ENCODE assay signal across 11 mouse cellular contexts in genomic region chr2:155436445-155436844, GRCm38 (mm10). TPM values are rescaled to one million over a fixed set of nuclear protein-coding genes. Genes with fewer than 3 reads are reported as not detected.
DNase-seq lines count a peak whose midpoint lies in the region; ATAC-seq and TF ChIP-seq lines count a peak whose summit lies in the region.
"Had no signal": no experiment of that assay in that cellular context is flagged by ENCODE, and none has a peak within 500 bp of the region (broad histone marks: within the 10 kb centered on the region; RNA-seq: fewer than 3 reads in every experiment).

No protein-coding gene starts in this region.

- ATAC-seq in hindbrain, postnatal 0 days: no peak
- ATAC-seq in activated CD4-positive, CD25-positive, alpha-beta regulatory T cell, adult 4 months: no peak

- no peak for TF ChIP-seq POLR2A in MEL (IDR thresholded peaks at IDR 0.05; ENCODE audit: control insufficient read depth in 1 of 2, insufficient read depth in 1 of 2, low read depth in 1 of 2, low read length in 2 of 2, poor library complexity in 1 of 2)

- no peak overlapping the region for H3K9ac ChIP-seq in hindbrain, postnatal 0 days (replicated peaks; ENCODE audit: low read length)
- H3K9ac ChIP-seq in MEL (ENCODE audit: control insufficient read depth, low read depth, low read length, poor library complexity, severe bottlenecking): no peak overlapping the region
- H3K9ac ChIP-seq: heart, embryonic 13.5 days had no signal

- peaks cover 20% of the 10 kb centered on the region for H3K36me3 ChIP-seq in hindbrain, postnatal 0 days (ENCODE audit: insufficient read depth, low read length)
- H3K36me3 ChIP-seq in hindbrain, embryonic 10.5 days: peaks cover 66% of the 10 kb centered on the region
- peaks cover 0 to 14% of the 10 kb centered on the region in 2 experiments; a peak in 2 of 4 replicates for H3K36me3 ChIP-seq in MEL (ENCODE audit: control insufficient read depth in 1 of 2, insufficient read depth in 2 of 2, low read length in 2 of 2)

- peak; percentile 40 for TF ChIP-seq RAD21 in MEL (IDR thresholded peaks at IDR 0.05; ENCODE audit: low read depth, low read length)

- DNase-seq in hindbrain, postnatal 0 days (ENCODE audit: low spot score): peak; percentile 8
- DNase-seq in hindbrain, embryonic 10.5 days (ENCODE audit: low spot score): no peak
- DNase-seq in A20 (ENCODE audit: low read depth, low spot score): peak; percentile 44
- peak; percentile 72 for DNase-seq in MEL (ENCODE audit: low read depth, low spot score)
- DNase-seq in lung, postnatal 14 days: peak; percentile 19
- no peak for DNase-seq in urinary bladder, postnatal 14 days (ENCODE audit: low spot score)
- DNase-seq in layer of hippocampus, postnatal 36 days: no peak
- DNase-seq: adrenal gland, adult 8-10 months had no signal

- H3K4me2 ChIP-seq in hindbrain, postnatal 0 days (ENCODE audit: low read depth, low read length): no peak overlapping the region
- H3K4me2 ChIP-seq: heart, embryonic 13.5 days had no signal

- no peaks in the 10 kb centered on the region for H3K27me3 ChIP-seq in hindbrain, postnatal 0 days (ENCODE audit: insufficient read depth, low read length)
- H3K27me3 ChIP-seq in hindbrain, embryonic 10.5 days (ENCODE audit: insufficient read depth, poor library complexity, severe bottlenecking): no peaks in the 10 kb centered on the region
- no peaks in the 10 kb centered on the region for H3K27me3 ChIP-seq in MEL (ENCODE audit: control insufficient read depth in 1 of 2, insufficient read depth in 2 of 2, low read length in 2 of 2)
- H3K27me3 ChIP-seq: heart, embryonic 13.5 days had no signal

- peak; percentile 60 for TF ChIP-seq CTCF in hindbrain, postnatal 0 days (IDR thresholded peaks at IDR 0.05; ENCODE audit: low read depth)
- peak; percentile 33 to 69 (median 64); a peak in 4 of 6 replicates for TF ChIP-seq CTCF in MEL (IDR thresholded peaks at IDR 0.05 in 2 of 3, conservative IDR thresholded peaks at IDR 0.05 in 1 of 3; ENCODE audit: control insufficient read depth in 1 of 3, insufficient read depth in 1 of 3, low read depth in 2 of 3, low read length in 3 of 3, poor library complexity in 1 of 3, severe bottlenecking in 1 of 3)

- H3K27ac ChIP-seq in hindbrain, postnatal 0 days: no peak overlapping the region
- no peak overlapping the region for H3K27ac ChIP-seq in hindbrain, embryonic 10.5 days
- H3K27ac ChIP-seq in MEL (ENCODE audit: control insufficient read depth, low read depth, low read length): no peak overlapping the region
- H3K27ac ChIP-seq: heart, embryonic 13.5 days; macrophage had no signal

- TF ChIP-seq EP300 in MEL (IDR thresholded peaks at IDR 0.05; ENCODE audit: low read depth in 1 of 2, low read length in 2 of 2): no peak

- H3K4me1 ChIP-seq in hindbrain, postnatal 0 days (ENCODE audit: insufficient read depth, low read length): no peaks in the 10 kb centered on the region
- no peaks in the 10 kb centered on the region for H3K4me1 ChIP-seq in hindbrain, embryonic 10.5 days (replicated peaks)
- H3K4me1 ChIP-seq in MEL (ENCODE audit: control insufficient read depth in 1 of 2, insufficient read depth in 2 of 2, low read length in 2 of 2): no peaks in the 10 kb centered on the region
- H3K4me1 ChIP-seq: heart, embryonic 13.5 days had no signal

- H3K9me3 ChIP-seq in hindbrain, postnatal 0 days (ENCODE audit: low read length): no peaks in the 10 kb centered on the region
- no peaks in the 10 kb centered on the region for H3K9me3 ChIP-seq in hindbrain, embryonic 10.5 days
- no peaks in the 10 kb centered on the region for H3K9me3 ChIP-seq in MEL (replicated peaks; ENCODE audit: insufficient read depth, low read length)
- H3K9me3 ChIP-seq: heart, embryonic 13.5 days had no signal

- H3K79me2 ChIP-seq in MEL (ENCODE audit: control insufficient read depth, insufficient read depth, low read length, poor library complexity): no peaks in the 10 kb centered on the region

- H3K4me3 ChIP-seq in hindbrain, postnatal 0 days (ENCODE audit: low read length): no peak overlapping the region
- no peak overlapping the region for H3K4me3 ChIP-seq in hindbrain, embryonic 10.5 days
- H3K4me3 ChIP-seq in MEL (ENCODE audit: control insufficient read depth in 1 of 2, insufficient read depth in 1 of 2, low read depth in 2 of 2, low read length in 2 of 2): no peak overlapping the region
- H3K4me3 ChIP-seq: heart, embryonic 13.5 days had no signal

TF ChIP-seq in MEL, 35 proteins besides CTCF, POLR2A, EP300 and RAD21:
- TF ChIP-seq ETS1 (IDR thresholded peaks at IDR 0.05; ENCODE audit: low read depth, low read length) (no peak), UBTF (IDR thresholded peaks at IDR 0.05; ENCODE audit: borderline replicate concordance, insufficient read depth, low read depth, low read length) (no peak), JUND (IDR thresholded peaks at IDR 0.05; ENCODE audit: low read depth, low read length) (no peak), MAZ (IDR thresholded peaks at IDR 0.05; ENCODE audit: low read depth, low read length) (no peak), SMC3 (IDR thresholded peaks at IDR 0.05; ENCODE audit: low read depth, low read length) (peak; percentile 71), ZMIZ1 (IDR thresholded peaks at IDR 0.05; ENCODE audit: low read depth, low read length) (no peak), RCOR1 (IDR thresholded peaks at IDR 0.05; ENCODE audit: low read depth, low read length) (no peak), GATA1 (IDR thresholded peaks at IDR 0.05; ENCODE audit: low read depth, low read length) (no peak), MYC (IDR thresholded peaks at IDR 0.05; ENCODE audit: low read depth, low read length) (0 out of 2 replicates have a peak, but pooled peaks have one; percentile 33), ZC3H11A (IDR thresholded peaks at IDR 0.05; ENCODE audit: low read depth, low read length) (peak; percentile 32), MEF2A (IDR thresholded peaks at IDR 0.05; ENCODE audit: extremely low read depth, insufficient replicate concordance, low read depth, low read length, poor library complexity, severe bottlenecking) (no peak), ZNF384 (IDR thresholded peaks at IDR 0.05; ENCODE audit: low read depth, low read length) (peak; percentile 65), USF1 (IDR thresholded peaks at IDR 0.05; ENCODE audit: low read depth, low read length) (no peak), HCFC1 (IDR thresholded peaks at IDR 0.05; ENCODE audit: low read depth, low read length) (no peak)

RNA-seq across cellular contexts. Expression of gene Ncoa6, which starts 37.2 kb away (rescaled TPM):
- total RNA-seq in hindbrain, postnatal 0 days (2014; rRNA removed): 29.7 and 43.4 TPM in 2 replicates
- 25.7 TPM in 2 replicates for polyA plus RNA-seq in hindbrain, postnatal 0 days (2015; fragmentation: Nextera tagmentation; extraction: Ambion mirVana)
- polyA plus RNA-seq in hindbrain, embryonic 10.5 days (2016; fragmentation: Nextera tagmentation; extraction: Ambion mirVana): 19.2 and 22.4 TPM in 2 replicates
- 4.0 and 5.2 TPM in 2 replicates for total RNA-seq in MEL (2012; rRNA removed)
- polyA plus RNA-seq in MEL (2012; ENCODE audit: insufficient read depth in 1 of 2, insufficient read length in 2 of 2, low read depth in 1 of 2, low replicate concordance in 2 of 2, missing spikeins in 1 of 2): 10 to 100 TPM in 1 of 2 experiments, not detected in 1; 29.7 TPM
- polyA plus RNA-seq in activated CD4-positive, CD25-positive, alpha-beta regulatory T cell, adult 4 months (2017; shearing (Covaris generic)): 10 to 100 TPM; 13.0 to 13.8 TPM
- 10 to 100 TPM; 59.2 to 75.4 TPM for total RNA-seq in layer of hippocampus, postnatal 36 days (2021)

RNA-seq across cellular contexts. Expression of gene Trp53inp2, which starts 55.6 kb away (rescaled TPM):
- total RNA-seq in hindbrain, postnatal 0 days (2014; rRNA removed): 120 and 141 TPM in 2 replicates
- polyA plus RNA-seq in hindbrain, postnatal 0 days (2015; fragmentation: Nextera tagmentation; extraction: Ambion mirVana): 54.8 and 61.3 TPM in 2 replicates
- polyA plus RNA-seq in hindbrain, embryonic 10.5 days (2016; fragmentation: Nextera tagmentation; extraction: Ambion mirVana): 56.9 and 104 TPM in 2 replicates
- total RNA-seq in MEL (2012; rRNA removed): 1.7 and 2.7 TPM in 2 replicates
- 1 to 10 TPM in 1 of 2 experiments, not detected in 1; 7.0 TPM for polyA plus RNA-seq in MEL (2012; ENCODE audit: insufficient read depth in 1 of 2, insufficient read length in 2 of 2, low read depth in 1 of 2, low replicate concordance in 2 of 2, missing spikeins in 1 of 2)
- 1 to 10 TPM in 1 of 2 experiments, under 1 TPM in 1; 0.78 to 1.7 TPM for polyA plus RNA-seq in activated CD4-positive, CD25-positive, alpha-beta regulatory T cell, adult 4 months (2017; shearing (Covaris generic))
- 100 to 1,000 TPM; 134 to 140 TPM for total RNA-seq in layer of hippocampus, postnatal 36 days (2021)

Comparison
In these comparisons a context has a peak if more than half of its experiments do, and no peak if none do; other contexts are left out.
1. DNase-seq: peak in hindbrain, postnatal 0 days (single experiment), A20 (single experiment), MEL (single experiment) and lung, postnatal 14 days (single experiment); none in hindbrain, embryonic 10.5 days (single experiment), urinary bladder, postnatal 14 days (single experiment) and layer of hippocampus, postnatal 36 days (0 of 2).